ENCODE assay signal across 9 mouse cellular contexts in the genomic region with DNA sequence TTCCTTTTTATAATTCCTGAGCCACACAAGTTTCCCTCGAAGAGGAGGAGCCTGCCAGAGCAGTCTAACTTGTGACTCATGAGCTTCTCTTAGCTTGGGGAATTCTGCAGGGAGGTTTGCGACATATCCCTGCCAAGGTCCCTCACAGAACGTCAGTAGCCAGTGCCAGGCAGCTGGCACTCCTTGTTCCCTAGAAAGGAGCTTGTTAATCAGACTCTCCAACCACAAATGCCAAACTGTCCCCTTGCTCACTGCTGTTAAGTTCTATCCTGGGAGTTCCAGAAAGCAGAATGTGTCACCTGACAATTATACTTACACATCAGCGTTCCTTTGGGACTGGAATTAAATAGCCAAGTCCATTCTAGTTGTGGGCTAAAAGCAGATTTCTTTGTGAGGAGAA.
DNase-seq lines count a peak whose midpoint lies in the region; ATAC-seq and TF ChIP-seq lines count a peak whose summit lies in the region.
"Had no signal": no experiment of that assay in that cellular context is flagged by ENCODE, and none has a peak within 500 bp of the region (broad histone marks: within the 10 kb centered on the region; RNA-seq: fewer than 3 reads in every experiment).

No protein-coding gene starts in this region.

- 41% methylated on average over 4 of the region's 4 CpGs for WGBS in forebrain, postnatal 0 days
- 81% methylated on average over 4 of the region's 4 CpGs for WGBS in forebrain, embryonic 10.5 days

- no peaks in the 10 kb centered on the region for H3K27me3 ChIP-seq in forebrain, postnatal 0 days (ENCODE audit: insufficient read depth, low read length)
- H3K27me3 ChIP-seq in forebrain, embryonic 10.5 days (ENCODE audit: poor library complexity, severe bottlenecking): no peaks in the 10 kb centered on the region
- H3K27me3 ChIP-seq: CH12.LX had no signal

- ATAC-seq in forebrain, postnatal 0 days: peak; percentile 42

- H3K4me3 ChIP-seq in forebrain, postnatal 0 days (ENCODE audit: low read depth, low read length): no peak overlapping the region
- H3K4me3 ChIP-seq in forebrain, embryonic 10.5 days: no peak overlapping the region

- no peaks in the 10 kb centered on the region for H3K36me3 ChIP-seq in forebrain, postnatal 0 days (ENCODE audit: insufficient read depth)
- no peaks in the 10 kb centered on the region for H3K36me3 ChIP-seq in forebrain, embryonic 10.5 days (replicated peaks)

- TF ChIP-seq CTCF in forebrain, postnatal 0 days (IDR thresholded peaks at IDR 0.05; ENCODE audit: low read depth): no peak

- peak; percentile 46 for DNase-seq in forebrain, postnatal 0 days
- no peak for DNase-seq in forebrain, embryonic 10.5 days (ENCODE audit: extremely low spot score, low spot score)
- DNase-seq in NIH3T3 (ENCODE audit: low read depth): peak; percentile 65
- DNase-seq in frontal cortex, postnatal 36 days (ENCODE audit: low spot score in 2 of 2): peak; percentile 42 to 57
- peak; percentile 56 to 66 for DNase-seq in left cerebral cortex, adult 18-20 months (ENCODE audit: low spot score in 2 of 2)
- DNase-seq in right cerebral cortex, postnatal 25 days: peak; percentile 60
- no peak for DNase-seq in spleen, postnatal 36 days (ENCODE audit: low spot score in 2 of 2)
- no peak for DNase-seq in thymus, postnatal 25 days

- H3K4me2 ChIP-seq in forebrain, postnatal 0 days (ENCODE audit: low read depth): no peak overlapping the region

- H3K27ac ChIP-seq in forebrain, postnatal 0 days (ENCODE audit: low read depth, low read length): no peak overlapping the region
- H3K27ac ChIP-seq in forebrain, embryonic 10.5 days: no peak overlapping the region

- H3K9ac ChIP-seq in forebrain, postnatal 0 days: no peak overlapping the region

- no peaks in the 10 kb centered on the region for H3K9me3 ChIP-seq in forebrain, postnatal 0 days (ENCODE audit: low read length)
- H3K9me3 ChIP-seq in forebrain, embryonic 10.5 days: no peaks in the 10 kb centered on the region

- H3K4me1 ChIP-seq in forebrain, postnatal 0 days (ENCODE audit: insufficient read depth): 0 out of 2 replicates have a peak, but pooled peaks cover 4% of the 10 kb centered on the region
- peaks cover 15% of the 10 kb centered on the region for H3K4me1 ChIP-seq in forebrain, embryonic 10.5 days

Comparison
In these comparisons a context has a peak if more than half of its experiments do, and no peak if none do; other contexts are left out.
1. DNase-seq: peak in forebrain, postnatal 0 days (single experiment), NIH3T3 (single experiment), frontal cortex, postnatal 36 days (2 of 2), left cerebral cortex, adult 18-20 months (2 of 2) and right cerebral cortex, postnatal 25 days (single experiment); none in forebrain, embryonic 10.5 days (single experiment), spleen, postnatal 36 days (0 of 2) and thymus, postnatal 25 days (single experiment).